Mouse (Mus musculus): ENCODE measurements around the gene Tbc1d14. TPM values are rescaled to one million over a fixed set of nuclear protein-coding genes. Genes with fewer than 3 reads are reported as not detected.

The Tbc1d14 gene
- total and polyA plus RNA-seq, 2 experiments from 2014 or later, result 3.9 to 8.3 TPM

DNA sequence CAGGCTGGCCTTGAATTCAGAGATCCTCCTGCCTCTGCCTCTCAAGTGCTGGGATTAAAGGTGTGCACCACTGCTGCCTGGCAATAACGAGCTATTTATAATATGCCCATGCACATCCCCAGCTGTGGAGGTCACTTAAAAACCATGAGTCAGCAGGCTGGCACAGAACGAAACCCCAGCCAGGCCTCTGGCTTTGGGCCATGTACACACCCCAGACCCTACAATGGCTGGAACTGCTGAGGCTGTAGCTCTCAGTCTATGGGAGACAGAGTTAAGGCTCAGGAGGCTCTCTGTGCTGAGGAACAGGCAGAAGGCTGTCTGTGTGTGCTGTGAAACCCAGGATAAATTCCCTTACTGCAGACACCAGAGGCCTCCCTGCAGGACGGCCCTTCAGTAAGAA is 152.3 kb downstream of the Tbc1d14 start:
- WGBS, result 37% methylated on average over 3 of the region's 3 CpGs
- Histone ChIP-seq H3K36me3 (replicated peaks; ENCODE audit: control insufficient read depth, insufficient read depth, low read length) (no peaks in the 10 kb centered on the region), H3K9ac (replicated peaks; ENCODE audit: low read depth, low read length) (no peak overlapping the region), H3K4me2 (ENCODE audit: low read depth, low read length) (no peak overlapping the region), H3K9me3 (replicated peaks; ENCODE audit: control insufficient read depth, low read length) (no peaks in the 10 kb centered on the region), H3K4me3 (ENCODE audit: low read depth, low read length) (no peak overlapping the region), H3K4me1 (ENCODE audit: control insufficient read depth, insufficient read depth) (no peaks in the 10 kb centered on the region), H3K27ac (ENCODE audit: low read depth) (no peak overlapping the region), H3K27me3 (ENCODE audit: control insufficient read depth, insufficient read depth, low read length) (peaks cover 33% of the 10 kb centered on the region)
- peak; percentile 46; the same call in 1 of the 2 replicates for ATAC-seq (ENCODE audit: insufficient read depth, low read depth)
- DNase-seq (ENCODE audit: low spot score), result no peak
- TF ChIP-seq EP300 (IDR thresholded peaks at IDR 0.05; ENCODE audit: low read depth), result no peak
- no peak for TF ChIP-seq CTCF (IDR thresholded peaks at IDR 0.05; ENCODE audit: low read depth)

Other genes with a start within 250 kb of the Tbc1d14 start
- 19.2 and 32.6 TPM in 2 replicates for gene Sorcs2, start 195.1 kb downstream of the Tbc1d14 start, total RNA-seq (2014; rRNA removed; ENCODE audit: low replicate concordance)
- 3.3 and 3.7 TPM in 2 replicates for gene Sorcs2, start 195.1 kb downstream of the Tbc1d14 start, polyA plus RNA-seq (2015; fragmentation: Nextera tagmentation; extraction: Ambion mirVana)
- 30.1 and 37.1 TPM in 2 replicates for gene Grpel1, start 128.3 kb downstream of the Tbc1d14 start, total RNA-seq (2014; rRNA removed; ENCODE audit: low replicate concordance)
- gene Grpel1, start 128.3 kb downstream of the Tbc1d14 start, polyA plus RNA-seq (2015; fragmentation: Nextera tagmentation; extraction: Ambion mirVana), result 82.8 and 84.0 TPM in 2 replicates
- gene Tada2b, start 109.0 kb downstream of the Tbc1d14 start, total RNA-seq (2014; rRNA removed; ENCODE audit: low replicate concordance), result 10.3 and 13.3 TPM in 2 replicates
- gene Tada2b, start 109.0 kb downstream of the Tbc1d14 start, polyA plus RNA-seq (2015; fragmentation: Nextera tagmentation; extraction: Ambion mirVana), result 1.2 and 1.7 TPM in 2 replicates
- not detected in 2 replicates for gene Ccdc96, start 108.7 kb downstream of the Tbc1d14 start, total RNA-seq (2014; rRNA removed; ENCODE audit: low replicate concordance)
- gene Ccdc96, start 108.7 kb downstream of the Tbc1d14 start, polyA plus RNA-seq (2015; fragmentation: Nextera tagmentation; extraction: Ambion mirVana), result 0.19 and 0.25 TPM in 2 replicates
- gene D5Ertd579e, start 102.7 kb upstream of the Tbc1d14 start, total RNA-seq (2014; rRNA removed; ENCODE audit: low replicate concordance), result 52.6 and 81.9 TPM in 2 replicates
- gene D5Ertd579e, start 102.7 kb upstream of the Tbc1d14 start, polyA plus RNA-seq (2015; fragmentation: Nextera tagmentation; extraction: Ambion mirVana), result 21.8 and 28.5 TPM in 2 replicates
- 7.5 and 14.8 TPM in 2 replicates for gene Bloc1s4, start 155.4 kb upstream of the Tbc1d14 start, total RNA-seq (2014; rRNA removed; ENCODE audit: low replicate concordance)
- gene Bloc1s4, start 155.4 kb upstream of the Tbc1d14 start, polyA plus RNA-seq (2015; fragmentation: Nextera tagmentation; extraction: Ambion mirVana), result 18.4 and 18.5 TPM in 2 replicates
- gene Mrfap1, start 203.5 kb upstream of the Tbc1d14 start, total RNA-seq (2014; rRNA removed; ENCODE audit: low replicate concordance), result 222 and 245 TPM in 2 replicates
- gene Mrfap1, start 203.5 kb upstream of the Tbc1d14 start, polyA plus RNA-seq (2015; fragmentation: Nextera tagmentation; extraction: Ambion mirVana), result 247 and 260 TPM in 2 replicates
- gene Man2b2, start 237.4 kb upstream of the Tbc1d14 start, total RNA-seq (2014; rRNA removed; ENCODE audit: low replicate concordance), result 18.0 and 33.2 TPM in 2 replicates
- gene Man2b2, start 237.4 kb upstream of the Tbc1d14 start, polyA plus RNA-seq (2015; fragmentation: Nextera tagmentation; extraction: Ambion mirVana), result 10.0 and 11.0 TPM in 2 replicates

Data from heart, postnatal 0 days (tissue).